Mouse (Mus musculus) hindbrain, embryonic 11.5 days (tissue): ENCODE data around the gene Pgp. TPM values are rescaled to one million over a fixed set of nuclear protein-coding genes. Genes with fewer than 3 reads are reported as not detected.
"Not testable (repeated sequence)": the region's sequence is repeated elsewhere in the genome, so short reads cannot be mapped to it uniquely, and the experiment has no call there.

ENCODE experiments used
- ATAC-seq: fragments of 200-750 bp; cut with Nextera tagmentation; 2 replicates; pipeline ENCODE4 v1.8.0; 2017; ENCODE audit warnings: mild to moderate bottlenecking, moderate TSS enrichment, moderate library complexity; ENCODE audit not compliant: low FRiP score
- DNase-seq: peaks from one replicate; pipeline ENCODE4 v3.0.0-alpha.2; 2015; ENCODE audit warnings: low spot score
- H3K27ac ChIP-seq: fragments of 300-500 bp; sonication (generic); 2 replicates; pipeline ENCODE4 v1.5.1; 2014; ENCODE audit warnings: mild to moderate bottlenecking, low read depth, low read length
- H3K27me3 ChIP-seq: fragments of 300-500 bp; sonication (generic); 2 replicates; pipeline ENCODE4 v1.6.1; 2014; ENCODE audit warnings: mild to moderate bottlenecking, low read length, moderate library complexity, mixed read lengths; ENCODE audit not compliant: control insufficient read depth, insufficient read depth
- H3K36me3 ChIP-seq: fragments of 300-500 bp; sonication (generic); 2 replicates; pipeline ENCODE4 v1.6.1; 2014; ENCODE audit warnings: mild to moderate bottlenecking, low read length, moderate library complexity, mixed read lengths; ENCODE audit not compliant: control insufficient read depth, insufficient read depth
- H3K4me1 ChIP-seq: fragments of 300-500 bp; sonication (generic); replicated peaks from 2 replicates; pipeline ENCODE4 v1.6.1; 2014; ENCODE audit warnings: low read length, mixed read lengths; ENCODE audit not compliant: control insufficient read depth, insufficient read depth
- H3K4me2 ChIP-seq: fragments of 300-500 bp; sonication (generic); replicated peaks from 2 replicates; pipeline ENCODE4 v1.6.1; 2014; ENCODE audit warnings: mild to moderate bottlenecking, low read depth, low read length
- H3K4me3 ChIP-seq: fragments of 300-500 bp; sonication (generic); 2 replicates; pipeline ENCODE4 v1.5.1; 2014; ENCODE audit warnings: low read depth, low read length
- H3K9ac ChIP-seq: fragments of 300-500 bp; sonication (generic); 2 replicates; pipeline ENCODE4 v1.6.1; 2014; ENCODE audit warnings: low read depth, low read length
- H3K9me3 ChIP-seq: fragments of 300-500 bp; sonication (generic); 2 replicates; pipeline ENCODE4 v1.6.1; 2016; ENCODE audit warnings: low read length; ENCODE audit not compliant: control insufficient read depth
- WGBS: fragments of 180-500 bp; shearing (Covaris S2); extraction: QIAGEN DNeasy Blood & Tissue Kit; methylation state at CpG from one replicate; pipeline ENCODE4 v1.1.7; 2014; 5-methylcytosine and 5-hydroxymethylcytosine counted together
- polyA plus RNA-seq: library from polyadenylated mRNA; unstranded; fragments of >200 nt; fragmentation: Nextera tagmentation; extraction: Ambion mirVana; gene quantifications from 2 replicates; pipeline ENCODE4 v1.2.1, GENCODE M21; 2014

The Pgp gene
- polyA plus RNA-seq, 1 experiment from 2014 or later = 64.6 TPM

GRCm38 (mm10) chr17:24453372-24453771 lies 16.8 kb upstream of the Pgp start:
- no peaks in the 10 kb centered on the region for H3K9me3 ChIP-seq
- no peaks in the 10 kb centered on the region for H3K27me3 ChIP-seq
- no peak for ATAC-seq
- H3K27ac ChIP-seq = no peak overlapping the region
- no peak overlapping the region for H3K9ac ChIP-seq
- H3K36me3 ChIP-seq = no peaks in the 10 kb centered on the region
- 94% methylated on average over 2 of the region's 2 CpGs for WGBS
- H3K4me2 ChIP-seq = no peak overlapping the region
- H3K4me3 ChIP-seq = no peak overlapping the region
- no peak for DNase-seq
- 0 out of 2 replicates have a peak, but pooled peaks cover 2% of the 10 kb centered on the region for H3K4me1 ChIP-seq

GRCm38 (mm10) chr17:24454218-24454755 lies 15.9 kb upstream of the Pgp start:
- Histone ChIP-seq H3K36me3 (no peaks in the 10 kb centered on the region), H3K4me2 (peak overlapping the region; percentile 80), H3K27me3 (no peaks in the 10 kb centered on the region), H3K9ac (peak overlapping the region; percentile 90), H3K4me3 (peak overlapping the region; percentile 90), H3K9me3 (no peaks in the 10 kb centered on the region), H3K4me1 (0 out of 2 replicates have a peak, but pooled peaks cover 2% of the 10 kb centered on the region), H3K27ac (peak overlapping the region; percentile 86)
- DNase-seq (no peak), ATAC-seq (no peak; the same call in 1 of the 2 replicates)
- 13% methylated on average over 14 of the region's 14 CpGs for WGBS

- Histone ChIP-seq H3K4me3 (peak overlapping the region; percentile 90), H3K4me1 (0 out of 2 replicates have a peak, but pooled peaks cover 2% of the 10 kb centered on the region), H3K27me3 (no peaks in the 10 kb centered on the region), H3K27ac (peak overlapping the region; percentile 86), H3K9me3 (no peaks in the 10 kb centered on the region), H3K36me3 (no peaks in the 10 kb centered on the region), H3K9ac (peak overlapping the region; percentile 90), H3K4me2 (peak overlapping the region; percentile 80)
- DNase-seq (peak; percentile 99), ATAC-seq (peak; percentile 93)
- WGBS = under 1% methylated on average over 67 of the region's 67 CpGs
These were observed 15.3 kb upstream of the Pgp start for GRCm38 (mm10) chr17:24454756-24455522.

- H3K4me2 ChIP-seq, DNase-seq, H3K9me3 ChIP-seq, H3K27me3 ChIP-seq, H3K9ac ChIP-seq, H3K4me1 ChIP-seq, H3K36me3 ChIP-seq, H3K27ac ChIP-seq, H3K4me3 ChIP-seq: not testable (repeated sequence)
- WGBS = 52% methylated on average over 10 of the region's 10 CpGs
- peak; percentile 9; the same call in 1 of the 2 replicates for ATAC-seq
These were observed 14.5 kb upstream of the Pgp start for GRCm38 (mm10) chr17:24455523-24456206.

- DNase-seq (peak; percentile 51), ATAC-seq (no peak)
- Histone ChIP-seq H3K27me3 (no peaks in the 10 kb centered on the region), H3K36me3 (no peaks in the 10 kb centered on the region), H3K9ac (no peak overlapping the region), H3K4me2 (no peak overlapping the region), H3K27ac (no peak overlapping the region), H3K9me3 (no peaks in the 10 kb centered on the region), H3K4me3 (no peak overlapping the region), H3K4me1 (no peaks in the 10 kb centered on the region)
- 77% methylated on average over 2 of the region's 2 CpGs for WGBS
These were observed 8.6 kb upstream of the Pgp start for GRCm38 (mm10) chr17:24461580-24461979.

- WGBS = 100% methylated on average over 1 of the region's 1 CpGs
- Histone ChIP-seq H3K4me2 (no peak overlapping the region), H3K9ac (no peak overlapping the region), H3K27me3 (no peaks in the 10 kb centered on the region), H3K4me1 (no peaks in the 10 kb centered on the region), H3K27ac (no peak overlapping the region), H3K4me3 (no peak overlapping the region), H3K9me3 (no peaks in the 10 kb centered on the region), H3K36me3 (no peaks in the 10 kb centered on the region)
- no peak for DNase-seq
- ATAC-seq = no peak
These were observed 7.3 kb upstream of the Pgp start for GRCm38 (mm10) chr17:24462932-24463331.

GRCm38 (mm10) chr17:24463374-24464133 lies 6.6 kb upstream of the Pgp start:
- H3K36me3 ChIP-seq = no peaks in the 10 kb centered on the region
- 58% methylated on average over 6 of the region's 6 CpGs for WGBS

GRCm38 (mm10) chr17:24468636-24469246 lies 1.5 kb upstream of the Pgp start:
- no peaks in the 10 kb centered on the region for H3K9me3 ChIP-seq
- H3K27me3 ChIP-seq = no peaks in the 10 kb centered on the region
- ATAC-seq (no peak), DNase-seq (no peak)
- no peak overlapping the region for H3K4me3 ChIP-seq
- H3K4me2 ChIP-seq = no peak overlapping the region
- peaks cover 8% of the 10 kb centered on the region for H3K4me1 ChIP-seq
- WGBS = 91% methylated on average over 5 of the region's 5 CpGs
- no peak overlapping the region for H3K27ac ChIP-seq
- H3K9ac ChIP-seq = no peak overlapping the region
- no peaks in the 10 kb centered on the region for H3K36me3 ChIP-seq

More at GRCm38 (mm10) chr17:24463374-24464133, 6.6 kb upstream of the Pgp start:
- Histone ChIP-seq H3K27me3 (no peaks in the 10 kb centered on the region), H3K9ac (no peak overlapping the region), H3K4me2 (no peak overlapping the region), H3K27ac (no peak overlapping the region), H3K9me3 (no peaks in the 10 kb centered on the region), H3K4me1 (no peaks in the 10 kb centered on the region), H3K4me3 (no peak overlapping the region)
- ATAC-seq = no peak
- no peak for DNase-seq
